Mouse (Mus musculus): Measurements from ENCODE around the gene Adgrg1. TPM values are rescaled to one million over a fixed set of nuclear protein-coding genes. Genes with fewer than 3 reads are reported as not detected.

Adgrg1 gene
- polyA plus RNA-seq, 1 experiment from 2014 or later = 122 TPM

DNA sequence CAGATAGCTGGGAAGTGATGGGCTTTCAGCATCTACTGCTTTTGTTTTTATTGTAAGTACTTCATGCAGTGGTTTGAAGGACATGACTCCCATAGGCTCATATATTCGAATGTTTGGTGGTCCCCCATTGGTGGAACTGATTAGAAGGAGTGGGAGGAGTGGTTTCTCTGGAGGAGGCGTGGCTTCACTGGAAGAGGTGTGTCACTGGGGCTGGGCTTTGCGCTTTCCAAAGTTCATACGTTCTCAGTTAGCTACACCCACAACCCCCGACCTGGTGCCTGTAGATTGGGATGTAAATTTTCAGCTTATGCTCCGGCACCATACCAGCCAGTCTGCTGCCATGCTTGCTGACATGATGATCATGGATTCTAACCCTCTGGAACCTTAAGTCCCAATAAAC lies 79.9 kb downstream of the Adgrg1 start:
- WGBS = 68% methylated on average over 6 of the region's 6 CpGs
- peak; percentile 44; the same call in 1 of the 2 replicates for ATAC-seq (ENCODE audit: low FRiP score, low read depth)
- no peaks in the 10 kb centered on the region for H3K9me3 ChIP-seq
- no peaks in the 10 kb centered on the region for H3K36me3 ChIP-seq
- no peak overlapping the region for H3K9ac ChIP-seq
- no peak overlapping the region for H3K4me3 ChIP-seq
- no peaks in the 10 kb centered on the region for H3K27me3 ChIP-seq
- H3K27ac ChIP-seq (replicated peaks) = no peak overlapping the region
- 0 out of 2 replicates have a peak, but pooled peaks cover 3% of the 10 kb centered on the region for H3K4me1 ChIP-seq (replicated peaks)
- H3K4me2 ChIP-seq = no peak overlapping the region

DNA sequence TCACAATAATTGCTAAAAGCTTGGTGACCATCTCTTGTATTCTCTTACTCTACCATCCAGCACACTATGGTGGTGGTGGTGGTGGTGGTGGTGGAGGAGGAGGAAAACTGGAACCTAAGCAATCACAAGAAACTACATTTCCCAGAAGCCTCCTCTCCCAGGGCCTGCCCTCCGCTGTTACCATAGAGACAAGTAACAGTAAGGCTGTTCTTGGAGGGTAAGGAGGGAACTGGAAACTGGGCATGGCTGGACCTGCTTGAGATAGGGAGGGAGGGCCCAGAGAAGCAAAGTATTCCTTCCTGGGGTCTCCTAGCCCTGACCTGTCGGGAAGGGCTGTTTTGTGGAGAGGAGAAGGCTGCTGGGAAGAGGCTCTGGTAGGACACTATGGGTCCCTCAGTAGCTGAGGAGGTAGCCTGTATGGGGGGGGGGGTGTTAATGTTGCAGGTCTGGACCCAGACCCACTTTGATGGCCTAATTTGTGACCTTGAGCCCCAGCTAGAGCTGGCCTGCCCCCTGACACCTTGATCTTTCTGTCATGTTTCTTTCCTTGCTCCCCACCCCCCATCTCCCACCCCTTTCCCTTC lies 80.5 kb downstream of the Adgrg1 start, which contains the start of gene Drc7:
Gene Drc7 (plus strand): TSS at position 177 of the 584 bp plus-strand sequence.
- Histone ChIP-seq H3K4me3 (no peak within 1 kb of the TSS), H3K27me3 (no peaks in the 10 kb centered on the region), H3K4me2 (peak within 1 kb of the TSS; percentile 35; the same call in 1 of the 2 replicates), H3K9me3 (no peaks in the 10 kb centered on the region), H3K27ac (replicated peaks) (no peak within 1 kb of the TSS), H3K4me1 (replicated peaks) (0 out of 2 replicates have a peak, but pooled peaks cover 3% of the 10 kb centered on the region), H3K9ac (no peak within 1 kb of the TSS), H3K36me3 (no peaks in the 10 kb centered on the region)
- peak; percentile 85 for ATAC-seq (ENCODE audit: low FRiP score, low read depth)
- 21% methylated on average over 2 of the region's 2 CpGs for WGBS

DNA sequence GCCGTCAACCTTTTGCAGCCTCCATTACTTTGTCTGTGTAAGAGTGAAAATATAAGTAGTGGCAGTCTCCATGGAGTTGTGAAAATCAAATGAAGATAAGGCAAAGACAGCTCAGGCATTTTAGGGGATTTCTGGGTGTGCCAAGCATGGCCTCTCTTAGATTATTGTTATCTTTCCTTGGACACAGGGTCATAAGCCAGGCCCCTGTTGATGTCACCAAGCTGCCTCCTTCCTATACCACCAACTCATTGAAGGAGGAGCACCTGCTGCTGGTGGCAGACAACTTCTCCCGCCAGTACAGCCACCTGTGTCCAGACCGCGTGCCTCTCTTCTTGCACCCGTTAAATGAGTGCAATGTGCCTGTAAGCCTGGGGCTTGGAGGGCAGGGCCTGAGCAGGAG lies 81.9 kb downstream of the Adgrg1 start:
- Histone ChIP-seq H3K36me3 (no peaks in the 10 kb centered on the region), H3K9ac (no peak overlapping the region), H3K9me3 (no peaks in the 10 kb centered on the region), H3K4me2 (no peak overlapping the region), H3K27me3 (no peaks in the 10 kb centered on the region), H3K4me3 (no peak overlapping the region), H3K4me1 (replicated peaks) (0 out of 2 replicates have a peak, but pooled peaks cover 3% of the 10 kb centered on the region), H3K27ac (replicated peaks) (no peak overlapping the region)
- no peak for ATAC-seq (ENCODE audit: low FRiP score, low read depth)
- 89% methylated on average over 5 of the region's 5 CpGs for WGBS

DNA sequence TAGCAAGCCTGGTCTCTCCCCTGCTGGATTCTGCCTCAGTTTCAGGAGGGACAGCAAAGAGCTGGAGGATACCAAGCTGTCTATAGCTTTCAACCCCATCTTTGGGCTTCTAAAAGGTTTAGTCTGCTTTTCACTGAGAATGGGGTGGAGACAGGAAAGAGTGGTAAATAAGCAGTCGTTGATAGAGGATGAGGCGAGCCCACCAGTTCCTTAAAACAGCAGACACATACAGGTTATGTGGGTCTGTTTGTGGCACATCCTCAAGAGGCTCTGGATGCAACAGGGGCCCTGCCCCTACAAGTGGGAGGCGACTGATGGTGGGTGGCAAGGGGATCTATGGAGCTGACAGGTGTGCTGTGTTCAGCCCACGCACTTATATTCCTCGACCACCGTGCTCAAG lies 84.1 kb downstream of the Adgrg1 start:
- Histone ChIP-seq H3K4me2 (no peak overlapping the region), H3K27ac (replicated peaks) (no peak overlapping the region), H3K36me3 (no peaks in the 10 kb centered on the region), H3K9me3 (no peaks in the 10 kb centered on the region), H3K9ac (no peak overlapping the region), H3K4me3 (no peak overlapping the region), H3K27me3 (no peaks in the 10 kb centered on the region), H3K4me1 (replicated peaks) (0 out of 2 replicates have a peak, but pooled peaks cover 3% of the 10 kb centered on the region)
- no peak for ATAC-seq (ENCODE audit: low FRiP score, low read depth)
- 86% methylated on average over 6 of the region's 6 CpGs for WGBS

DNA sequence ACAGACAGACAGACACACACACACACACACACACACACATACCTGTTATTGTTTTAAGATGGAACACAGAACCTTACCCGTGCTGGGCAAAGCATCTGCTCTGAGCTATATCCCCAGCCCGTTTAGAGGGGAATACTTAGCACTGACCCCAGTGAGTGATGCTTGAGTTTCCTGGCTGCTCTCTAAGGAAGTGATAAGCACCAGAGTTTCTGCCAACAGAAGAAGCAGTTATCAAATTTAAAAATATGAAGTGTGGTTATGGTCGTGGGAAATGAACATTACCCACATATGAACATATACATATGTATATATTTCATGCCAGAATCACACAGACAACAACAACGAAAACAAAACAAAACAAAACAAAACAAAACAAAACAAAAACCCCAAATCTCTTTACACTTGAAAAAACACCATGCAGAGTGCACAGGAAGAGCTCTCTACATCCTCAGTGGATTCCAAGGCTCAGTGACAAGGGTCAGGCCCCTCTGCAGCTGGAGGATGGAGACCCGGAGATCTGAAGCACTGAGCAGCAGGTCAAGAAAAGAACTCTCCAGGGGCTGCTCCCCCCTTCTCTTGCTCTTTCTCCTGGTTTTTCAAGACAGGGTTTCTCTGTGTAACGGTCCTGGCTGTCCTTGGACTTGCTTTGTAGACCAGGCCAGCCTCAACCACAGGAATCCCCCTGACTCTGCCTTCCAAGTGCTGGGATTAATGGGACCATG lies 85.4 kb downstream of the Adgrg1 start:
- Histone ChIP-seq H3K9ac (no peak overlapping the region), H3K27me3 (no peaks in the 10 kb centered on the region), H3K4me2 (no peak overlapping the region), H3K27ac (replicated peaks) (no peak overlapping the region), H3K4me1 (replicated peaks) (0 out of 2 replicates have a peak, but pooled peaks cover 2% of the 10 kb centered on the region), H3K9me3 (no peaks in the 10 kb centered on the region), H3K36me3 (no peaks in the 10 kb centered on the region), H3K4me3 (no peak overlapping the region)
- 68% methylated on average over 6 of the region's 6 CpGs for WGBS
- no peak for ATAC-seq (ENCODE audit: low FRiP score, low read depth)

Other genes starting within 250 kb of the Adgrg1 start
- not detected in 2 replicates for gene Ccl22, start 229.2 kb upstream of the Adgrg1 start, polyA plus RNA-seq (2015; fragmentation: Nextera tagmentation; extraction: Ambion mirVana)
- gene Cx3cl1, start 202.7 kb upstream of the Adgrg1 start, polyA plus RNA-seq (2015; fragmentation: Nextera tagmentation; extraction: Ambion mirVana) = 38.3 and 46.3 TPM in 2 replicates
- gene Ccl17, start 164.3 kb upstream of the Adgrg1 start, polyA plus RNA-seq (2015; fragmentation: Nextera tagmentation; extraction: Ambion mirVana) = 0.46 and 0.87 TPM in 2 replicates
- gene Coq9, start 136.4 kb upstream of the Adgrg1 start, polyA plus RNA-seq (2015; fragmentation: Nextera tagmentation; extraction: Ambion mirVana) = 57.6 and 59.6 TPM in 2 replicates
- gene Ciapin1, start 136.4 kb upstream of the Adgrg1 start, polyA plus RNA-seq (2015; fragmentation: Nextera tagmentation; extraction: Ambion mirVana) = 194 and 197 TPM in 2 replicates
- 111 TPM in 2 replicates for gene Polr2c, start 117.3 kb upstream of the Adgrg1 start, polyA plus RNA-seq (2015; fragmentation: Nextera tagmentation; extraction: Ambion mirVana)
- 84.1 and 88.9 TPM in 2 replicates for gene Dok4, start 98.4 kb upstream of the Adgrg1 start, polyA plus RNA-seq (2015; fragmentation: Nextera tagmentation; extraction: Ambion mirVana)
- 6.6 and 7.6 TPM in 2 replicates for gene Ccdc102a, start 56.7 kb upstream of the Adgrg1 start, polyA plus RNA-seq (2015; fragmentation: Nextera tagmentation; extraction: Ambion mirVana)
- 0.17 and 0.25 TPM in 2 replicates for gene Adgrg5, start 51.1 kb upstream of the Adgrg1 start, polyA plus RNA-seq (2015; fragmentation: Nextera tagmentation; extraction: Ambion mirVana)
- gene Adgrg3, start 42.9 kb downstream of the Adgrg1 start, polyA plus RNA-seq (2015; fragmentation: Nextera tagmentation; extraction: Ambion mirVana) = 0.79 and 0.95 TPM in 2 replicates
- 2.1 and 2.4 TPM in 2 replicates for gene Drc7, start 80.4 kb downstream of the Adgrg1 start, polyA plus RNA-seq (2015; fragmentation: Nextera tagmentation; extraction: Ambion mirVana)
- 42.2 and 49.9 TPM in 2 replicates for gene Katnb1, start 106.4 kb downstream of the Adgrg1 start, polyA plus RNA-seq (2015; fragmentation: Nextera tagmentation; extraction: Ambion mirVana)
- gene Kifc3, start 228.1 kb downstream of the Adgrg1 start, polyA plus RNA-seq (2015; fragmentation: Nextera tagmentation; extraction: Ambion mirVana) = 26.5 and 30.2 TPM in 2 replicates

Measured in hindbrain, embryonic 15.5 days (tissue).